Mouse (Mus musculus) cortical plate, adult 2 months (tissue): ENCODE measurements around the gene Acnat1.
"Not testable (repeated sequence)": the region's sequence is repeated elsewhere in the genome, so short reads cannot be mapped to it uniquely, and the experiment has no call there.

Experiments
- CTCF ChIP-seq: fragments of 200-500 bp; IDR thresholded peaks from 2 replicates; pipeline ENCODE4 v1.5.1; 2011; ENCODE audit warnings: mild to moderate bottlenecking, control low read depth, low read length; ENCODE audit not compliant: insufficient read depth; ENCODE audit errors: extremely low read depth
- POLR2A ChIP-seq: fragments of 200-500 bp; IDR thresholded peaks from 2 replicates; pipeline ENCODE4 v1.6.1; 2011; ENCODE audit warnings: mild to moderate bottlenecking, low read length, control low read depth; ENCODE audit not compliant: insufficient read depth; ENCODE audit errors: extremely low read depth

- TF ChIP-seq CTCF, POLR2A: not testable (repeated sequence)
Observed at GRCm38 (mm10) chr4:49510236-49510835, 36.6 kb upstream of the Acnat1 start.
